Mouse (Mus musculus) heart, postnatal 14 days (tissue): ENCODE data around the gene Orc5. TPM values are rescaled to one million over a fixed set of nuclear protein-coding genes. Genes with fewer than 3 reads are reported as not detected.

Experiments used
- DNase-seq, 2 experiments: peaks; one replicate each; pipeline ENCODE4 v3.0.0; 2021 to 2022
- intact Hi-C: fragments of 180-260 bp; cut with DNase I; formaldehyde crosslinking; loops from one replicate; pipeline ENCODE4 v1.15.1; 2025
- total RNA-seq, 2 experiments: library from RNA; stranded (reverse); gene quantifications; 2 replicates each; pipeline ENCODE4 v1.2.3; 2021

Gene Orc5
- total RNA-seq, 2 experiments from 2014 or later: 7.8 to 8.0 TPM

DNA sequence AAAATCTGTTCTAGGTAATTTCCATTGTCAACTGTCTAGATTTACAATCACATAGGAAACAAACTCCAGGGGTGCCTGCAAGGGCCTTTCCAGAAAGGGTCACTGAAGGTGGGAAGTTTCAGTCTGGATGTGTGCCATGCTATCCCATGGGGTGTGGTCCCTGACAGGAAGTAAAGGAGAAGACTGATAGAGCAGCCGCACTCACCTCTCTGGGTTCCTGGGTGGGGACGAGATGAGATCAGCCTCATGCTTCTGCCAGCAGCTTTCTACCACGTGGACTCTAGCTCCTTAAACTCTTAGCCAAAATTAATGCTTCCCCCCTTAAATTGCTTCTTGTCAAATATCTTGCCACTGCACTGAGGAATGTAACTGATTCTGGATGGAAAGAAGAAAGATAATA, 100.7 kb downstream of the Orc5 start:
- intact Hi-C loops: no loop called here
- no peak for DNase-seq

Other genes starting within 250 kb of the Orc5 start
- 1 to 10 TPM; 3.7 to 4.6 TPM for gene Reln, start 205.7 kb downstream of the Orc5 start, total RNA-seq
- not detected for gene Lhfpl3, start 195.6 kb upstream of the Orc5 start, total RNA-seq